Mouse (Mus musculus) kidney, adult 2 months (tissue): ENCODE measurements around the gene Fabp3.

ENCODE experiments used
- CTCF ChIP-seq: fragments of 200-500 bp; conservative IDR thresholded peaks from 2 replicates; pipeline ENCODE4 v1.5.1; 2011; ENCODE audit warnings: low read depth, mild to moderate bottlenecking, control low read depth, low read length, moderate library complexity, mixed read lengths; ENCODE audit not compliant: insufficient read depth, insufficient read length
- POLR2A ChIP-seq: fragments of 200-500 bp; IDR thresholded peaks from one replicate; pipeline ENCODE4 v1.6.1; 2011; ENCODE audit warnings: low read depth, low read length, control low read depth

DNA sequence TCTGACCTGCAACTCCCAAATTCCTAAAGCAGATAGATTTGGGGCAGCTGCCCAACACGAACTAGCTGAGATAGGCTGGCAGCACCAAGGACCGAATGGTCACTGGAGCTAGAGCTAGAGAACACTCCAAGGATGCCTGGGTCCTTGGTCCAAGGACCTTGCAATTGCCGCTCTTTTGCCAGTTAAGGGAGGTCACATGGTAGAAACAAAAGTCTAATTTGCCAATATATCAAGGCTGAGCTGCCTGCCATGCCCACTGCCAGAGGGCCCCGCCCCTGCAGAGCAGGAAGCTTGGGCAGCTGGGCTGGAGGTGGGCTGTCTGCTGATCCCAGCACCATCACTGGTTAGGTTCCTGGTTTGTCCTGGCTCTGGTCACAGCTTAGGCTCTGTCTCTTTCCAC, 5.2 kb downstream of the Fabp3 start:
- no peak for TF ChIP-seq CTCF
- TF ChIP-seq POLR2A, result no peak
